Mouse (Mus musculus): Measurements from ENCODE around the gene Hsf3. TPM values are rescaled to one million over a fixed set of nuclear protein-coding genes. Genes with fewer than 3 reads are reported as not detected.
A peak's percentile ranks its signal among the peaks of the same experiment; 100 is the strongest.
"Not testable (repeated sequence)": the region's sequence is repeated elsewhere in the genome, so short reads cannot be mapped to it uniquely, and the experiment has no call there.

The Hsf3 gene
- 0.10 and 0.34 TPM in 2 replicates for polyA plus RNA-seq (2015; fragmentation: Nextera tagmentation; extraction: Ambion mirVana)

- H3K4me2 ChIP-seq: peak within 1 kb of the TSS; percentile 14; the same call in 1 of the 2 replicates
- H3K27me3 ChIP-seq: no peaks in the 10 kb centered on the region
- peak within 1 kb of the TSS; percentile 34 for H3K4me3 ChIP-seq
- no peaks in the 10 kb centered on the region for H3K4me1 ChIP-seq
- no peaks in the 10 kb centered on the region for H3K9me3 ChIP-seq
- H3K9ac ChIP-seq: no peak within 1 kb of the TSS
- no peak; the same call in 1 of the 2 replicates for ATAC-seq (ENCODE audit: insufficient number of reproducible peaks, low FRiP score, low TSS enrichment, low read depth)
- 23% methylated on average over 9 of the region's 9 CpGs for WGBS
- H3K27ac ChIP-seq: no peak within 1 kb of the TSS
- H3K36me3 ChIP-seq: no peaks in the 10 kb centered on the region
These were observed at the start of gene Hsf3 for GRCm38 (mm10) chrX:96456201-96456963. Gene Hsf3 (minus strand): TSS chrX:96456294.

- Histone ChIP-seq H3K36me3 (no peaks in the 10 kb centered on the region), H3K4me1 (no peaks in the 10 kb centered on the region), H3K27me3 (no peaks in the 10 kb centered on the region), H3K4me2 (no peak overlapping the region), H3K9me3 (no peaks in the 10 kb centered on the region), H3K27ac (no peak overlapping the region), H3K4me3 (no peak overlapping the region), H3K9ac (no peak overlapping the region)
- WGBS: 81% methylated on average over 1 of the region's 1 CpGs
- ATAC-seq (ENCODE audit: insufficient number of reproducible peaks, low FRiP score, low TSS enrichment, low read depth): no peak
These were observed 45.5 kb upstream of the Hsf3 start for GRCm38 (mm10) chrX:96501580-96501979.

GRCm38 (mm10) chrX:96455149-96455548 is 945 bp downstream of the Hsf3 start, which contains the start of gene Heph:
Gene Heph (plus strand): TSS chrX:96455359.
- Histone ChIP-seq H3K4me2 (peak within 1 kb of the TSS; percentile 14; the same call in 1 of the 2 replicates), H3K36me3 (no peaks in the 10 kb centered on the region), H3K4me1 (no peaks in the 10 kb centered on the region), H3K9me3 (no peaks in the 10 kb centered on the region), H3K9ac (no peak within 1 kb of the TSS), H3K4me3 (peak within 1 kb of the TSS; percentile 34), H3K27ac (no peak within 1 kb of the TSS), H3K27me3 (no peaks in the 10 kb centered on the region)
- ATAC-seq (ENCODE audit: insufficient number of reproducible peaks, low FRiP score, low TSS enrichment, low read depth): no peak
- 37% methylated on average over 2 of the region's 2 CpGs for WGBS

- H3K27me3 ChIP-seq: no peaks in the 10 kb centered on the region
- ATAC-seq (ENCODE audit: insufficient number of reproducible peaks, low FRiP score, low TSS enrichment, low read depth): no peak
- no peaks in the 10 kb centered on the region for H3K36me3 ChIP-seq
- no peaks in the 10 kb centered on the region for H3K9me3 ChIP-seq
- H3K27ac ChIP-seq: no peak overlapping the region
- H3K4me1 ChIP-seq: no peaks in the 10 kb centered on the region
- no peak overlapping the region for H3K4me2 ChIP-seq
- H3K4me3 ChIP-seq: no peak overlapping the region
- no peak overlapping the region for H3K9ac ChIP-seq
These were observed 36.7 kb downstream of the Hsf3 start for GRCm38 (mm10) chrX:96419383-96419782.

GRCm38 (mm10) chrX:96417733-96418132 is 38.4 kb downstream of the Hsf3 start:
- no peak overlapping the region for H3K9ac ChIP-seq
- no peaks in the 10 kb centered on the region for H3K27me3 ChIP-seq
- no peak overlapping the region for H3K27ac ChIP-seq
- no peak overlapping the region for H3K4me3 ChIP-seq
- no peak overlapping the region for H3K4me2 ChIP-seq
- no peaks in the 10 kb centered on the region for H3K36me3 ChIP-seq
- ATAC-seq (ENCODE audit: insufficient number of reproducible peaks, low FRiP score, low TSS enrichment, low read depth): no peak
- H3K9me3 ChIP-seq: no peaks in the 10 kb centered on the region
- WGBS: 62% methylated on average over 1 of the region's 1 CpGs
- H3K4me1 ChIP-seq: no peaks in the 10 kb centered on the region

GRCm38 (mm10) chrX:96416970-96417369 is 39.1 kb downstream of the Hsf3 start:
- H3K36me3 ChIP-seq: no peaks in the 10 kb centered on the region
- no peaks in the 10 kb centered on the region for H3K27me3 ChIP-seq
- H3K4me2 ChIP-seq: no peak overlapping the region
- H3K27ac ChIP-seq: no peak overlapping the region
- no peaks in the 10 kb centered on the region for H3K4me1 ChIP-seq
- no peaks in the 10 kb centered on the region for H3K9me3 ChIP-seq
- H3K9ac ChIP-seq: no peak overlapping the region
- no peak overlapping the region for H3K4me3 ChIP-seq
- ATAC-seq (ENCODE audit: insufficient number of reproducible peaks, low FRiP score, low TSS enrichment, low read depth): no peak
- WGBS: 90% methylated on average over 1 of the region's 1 CpGs

- H3K4me1 ChIP-seq; H3K4me2 ChIP-seq; H3K27me3 ChIP-seq; H3K36me3 ChIP-seq; H3K9ac ChIP-seq; H3K9me3 ChIP-seq; H3K4me3 ChIP-seq; ATAC-seq (ENCODE audit: insufficient number of reproducible peaks, low FRiP score, low TSS enrichment, low read depth); H3K27ac ChIP-seq: not testable (repeated sequence)
- 70% methylated on average over 4 of the region's 4 CpGs for WGBS
These were observed 40.7 kb downstream of the Hsf3 start for GRCm38 (mm10) chrX:96415351-96415750.

GRCm38 (mm10) chrX:96339108-96339507 is 117.0 kb downstream of the Hsf3 start:
- Histone ChIP-seq H3K4me1 (no peaks in the 10 kb centered on the region), H3K9ac (no peak overlapping the region), H3K4me3 (no peak overlapping the region), H3K9me3 (no peaks in the 10 kb centered on the region), H3K27me3 (no peaks in the 10 kb centered on the region), H3K4me2 (no peak overlapping the region), H3K27ac (no peak overlapping the region), H3K36me3 (no peaks in the 10 kb centered on the region)
- no peak for ATAC-seq (ENCODE audit: insufficient number of reproducible peaks, low FRiP score, low TSS enrichment, low read depth)
- WGBS: 63% methylated on average over 2 of the region's 2 CpGs

- H3K27ac ChIP-seq: no peak overlapping the region
- no peak for ATAC-seq (ENCODE audit: insufficient number of reproducible peaks, low FRiP score, low TSS enrichment, low read depth)
- no peaks in the 10 kb centered on the region for H3K9me3 ChIP-seq
- no peak overlapping the region for H3K9ac ChIP-seq
- H3K27me3 ChIP-seq: no peaks in the 10 kb centered on the region
- H3K4me2 ChIP-seq: no peak overlapping the region
- H3K4me3 ChIP-seq: no peak overlapping the region
- H3K36me3 ChIP-seq: no peaks in the 10 kb centered on the region
- no peaks in the 10 kb centered on the region for H3K4me1 ChIP-seq
- 48% methylated on average over 4 of the region's 4 CpGs for WGBS
These were observed 126.3 kb downstream of the Hsf3 start for GRCm38 (mm10) chrX:96329764-96330163.

GRCm38 (mm10) chrX:96293338-96293737 is 162.8 kb downstream of the Hsf3 start, which contains the start of gene Vsig4:
Gene Vsig4 (minus strand): TSS chrX:96293438.
- 95% methylated on average over 3 of the region's 3 CpGs for WGBS
- Histone ChIP-seq H3K27ac (no peak within 1 kb of the TSS), H3K9ac (no peak within 1 kb of the TSS), H3K4me1 (no peaks in the 10 kb centered on the region), H3K36me3 (no peaks in the 10 kb centered on the region), H3K4me2 (no peak within 1 kb of the TSS), H3K9me3 (no peaks in the 10 kb centered on the region), H3K27me3 (no peaks in the 10 kb centered on the region), H3K4me3 (no peak within 1 kb of the TSS)
- ATAC-seq (ENCODE audit: insufficient number of reproducible peaks, low FRiP score, low TSS enrichment, low read depth): no peak

- Histone ChIP-seq H3K4me3 (no peak overlapping the region), H3K27ac (no peak overlapping the region), H3K9ac (no peak overlapping the region), H3K36me3 (no peaks in the 10 kb centered on the region), H3K27me3 (no peaks in the 10 kb centered on the region), H3K9me3 (no peaks in the 10 kb centered on the region), H3K4me1 (no peaks in the 10 kb centered on the region), H3K4me2 (no peak overlapping the region)
- no peak for ATAC-seq (ENCODE audit: insufficient number of reproducible peaks, low FRiP score, low TSS enrichment, low read depth)
These were observed 199.6 kb downstream of the Hsf3 start for GRCm38 (mm10) chrX:96256509-96256908.
